Mouse (Mus musculus) lung, adult 2 months (tissue): ENCODE results near the gene Hmcn1.

Experiments
- CTCF ChIP-seq: fragments of 200-500 bp; IDR thresholded peaks from 2 replicates; pipeline ENCODE4 v1.5.1; 2011; ENCODE audit warnings: mild to moderate bottlenecking, low read length, control low read depth; ENCODE audit not compliant: insufficient read depth
- POLR2A ChIP-seq: fragments of 200-500 bp; IDR thresholded peaks from 2 replicates; pipeline ENCODE4 v1.6.1; 2011; ENCODE audit warnings: low read depth, mild to moderate bottlenecking, control low read depth, low read length, borderline replicate concordance; ENCODE audit errors: extremely low read depth

DNA sequence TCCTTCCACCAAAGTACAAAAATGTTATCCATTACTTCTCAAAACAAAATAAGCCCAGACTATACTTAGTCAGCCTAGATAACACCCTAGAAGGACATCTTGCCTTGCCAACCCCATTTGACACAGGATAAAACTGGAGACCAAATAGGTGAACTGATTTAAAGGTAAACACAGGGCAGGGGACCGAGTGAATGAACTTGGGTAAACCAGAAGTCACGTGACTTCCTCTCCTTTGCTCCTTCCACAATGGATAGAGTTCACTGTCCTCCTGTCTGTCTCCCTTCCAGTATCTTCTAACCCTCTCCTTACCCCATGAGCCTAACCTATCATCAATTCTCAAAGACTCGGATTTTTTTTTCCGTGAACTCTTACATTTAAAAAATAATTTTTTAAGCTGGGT is 46.0 kb upstream of the Hmcn1 start:
- TF ChIP-seq CTCF (no peak), POLR2A (no peak)
